Mouse (Mus musculus): ENCODE results near the gene Kctd21.

The Kctd21 gene

GRCm38 (mm10) chr7:97347464-97347863 is 15.3 kb downstream of the Kctd21 start:
- DNase-seq (ENCODE audit: extremely low read depth, low read depth), result no peak

- DNase-seq (ENCODE audit: extremely low read depth, low read depth), result no peak
Measured at GRCm38 (mm10) chr7:97348318-97348717, 16.2 kb downstream of the Kctd21 start.

GRCm38 (mm10) chr7:97348836-97349235 is 16.7 kb downstream of the Kctd21 start:
- no peak for DNase-seq (ENCODE audit: extremely low read depth, low read depth)

GRCm38 (mm10) chr7:97349438-97349837 is 17.3 kb downstream of the Kctd21 start:
- DNase-seq (ENCODE audit: extremely low read depth, low read depth), result no peak

GRCm38 (mm10) chr7:97350891-97351290 is 18.8 kb downstream of the Kctd21 start:
- no peak for DNase-seq (ENCODE audit: extremely low read depth, low read depth)

- no peak for DNase-seq (ENCODE audit: extremely low read depth, low read depth)
Measured at GRCm38 (mm10) chr7:97351792-97352513, 19.8 kb downstream of the Kctd21 start.

- DNase-seq (ENCODE audit: extremely low read depth, low read depth), result no peak
Measured at GRCm38 (mm10) chr7:97353356-97353755, 21.2 kb downstream of the Kctd21 start.

GRCm38 (mm10) chr7:97355068-97355841 is 23.1 kb downstream of the Kctd21 start:
- no peak for DNase-seq (ENCODE audit: extremely low read depth, low read depth)

- no peak for DNase-seq (ENCODE audit: extremely low read depth, low read depth)
Measured at GRCm38 (mm10) chr7:97356253-97356652, 24.1 kb downstream of the Kctd21 start.

- no peak for DNase-seq (ENCODE audit: extremely low read depth, low read depth)
Measured at GRCm38 (mm10) chr7:97356875-97357276, 24.7 kb downstream of the Kctd21 start.

- DNase-seq (ENCODE audit: extremely low read depth, low read depth), result no peak
Measured at GRCm38 (mm10) chr7:97357840-97358239, 25.7 kb downstream of the Kctd21 start.

GRCm38 (mm10) chr7:97358347-97358746 is 26.2 kb downstream of the Kctd21 start:
- no peak for DNase-seq (ENCODE audit: extremely low read depth, low read depth)

GRCm38 (mm10) chr7:97360166-97360565 is 28.0 kb downstream of the Kctd21 start:
- no peak for DNase-seq (ENCODE audit: extremely low read depth, low read depth)

GRCm38 (mm10) chr7:97360955-97361354 is 28.8 kb downstream of the Kctd21 start:
- no peak for DNase-seq (ENCODE audit: extremely low read depth, low read depth)

GRCm38 (mm10) chr7:97361467-97361866 is 29.3 kb downstream of the Kctd21 start:
- no peak for DNase-seq (ENCODE audit: extremely low read depth, low read depth)

- DNase-seq (ENCODE audit: extremely low read depth, low read depth), result no peak
Measured at GRCm38 (mm10) chr7:97365887-97366286, 33.8 kb downstream of the Kctd21 start.

GRCm38 (mm10) chr7:97375101-97375500 is 43.0 kb downstream of the Kctd21 start:
- DNase-seq (ENCODE audit: extremely low read depth, low read depth), result no peak

GRCm38 (mm10) chr7:97375906-97376305 is 43.8 kb downstream of the Kctd21 start:
- no peak for DNase-seq (ENCODE audit: extremely low read depth, low read depth)

GRCm38 (mm10) chr7:97379304-97379703 is 47.2 kb downstream of the Kctd21 start:
- no peak for DNase-seq (ENCODE audit: extremely low read depth, low read depth)

GRCm38 (mm10) chr7:97380500-97381123 is 48.5 kb downstream of the Kctd21 start:
- no peak for DNase-seq (ENCODE audit: extremely low read depth, low read depth)

- DNase-seq (ENCODE audit: extremely low read depth, low read depth), result no peak
Measured at GRCm38 (mm10) chr7:97382661-97383060, 50.5 kb downstream of the Kctd21 start.

- DNase-seq (ENCODE audit: extremely low read depth, low read depth), result no peak
Measured at GRCm38 (mm10) chr7:97383496-97384132, 51.5 kb downstream of the Kctd21 start.
